Mouse (Mus musculus) A20 (cell line): ENCODE measurements around the gene Ptprr.

Experiments used
- DNase-seq: peaks from one replicate; pipeline ENCODE4 v3.0.0-alpha.2; 2011; ENCODE audit warnings: low read depth, low spot score

Ptprr gene

DNA sequence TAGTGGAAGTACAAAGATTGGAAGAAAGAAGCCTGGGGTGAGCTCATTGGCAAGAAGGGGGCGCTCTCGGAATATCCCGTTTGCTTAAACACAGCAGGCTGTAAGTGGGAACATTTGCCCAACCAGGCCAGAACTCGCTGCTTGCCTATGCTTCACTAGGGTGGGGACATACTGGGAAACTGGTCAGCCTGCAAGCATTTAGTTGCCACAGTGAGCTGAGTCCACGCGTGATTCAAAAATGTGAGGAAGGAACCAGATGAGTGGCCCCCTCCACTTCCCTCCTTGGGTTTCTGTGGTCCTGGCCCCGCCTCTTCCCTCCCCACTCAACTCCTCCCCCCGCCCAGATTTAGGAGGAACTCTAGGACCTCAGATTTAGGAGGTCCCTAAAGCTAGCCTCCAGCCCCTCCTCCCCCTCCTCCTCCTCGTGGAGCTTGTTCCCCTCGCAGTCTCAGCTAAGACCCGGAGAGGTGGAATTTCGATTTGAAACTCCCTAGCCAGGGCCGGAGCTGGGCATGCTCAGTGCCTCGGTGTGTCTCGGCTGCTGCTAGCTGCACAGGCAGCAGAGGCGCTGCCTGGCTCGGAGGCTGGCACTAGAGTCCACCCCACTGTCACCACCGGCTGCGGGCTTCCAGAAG is at the start of gene Ptprr:
TSS of gene Ptprr (plus strand) at position 369 of the 635 bp plus-strand sequence.
- DNase-seq: no peak

GRCm38 (mm10) chr10:115976345-115976744 is 41.7 kb upstream of the Ptprr start:
- no peak for DNase-seq

- no peak for DNase-seq
Observed at GRCm38 (mm10) chr10:115978992-115979391, 39.0 kb upstream of the Ptprr start.

- no peak for DNase-seq
Observed at GRCm38 (mm10) chr10:115980018-115980417, 38.0 kb upstream of the Ptprr start.

DNA sequence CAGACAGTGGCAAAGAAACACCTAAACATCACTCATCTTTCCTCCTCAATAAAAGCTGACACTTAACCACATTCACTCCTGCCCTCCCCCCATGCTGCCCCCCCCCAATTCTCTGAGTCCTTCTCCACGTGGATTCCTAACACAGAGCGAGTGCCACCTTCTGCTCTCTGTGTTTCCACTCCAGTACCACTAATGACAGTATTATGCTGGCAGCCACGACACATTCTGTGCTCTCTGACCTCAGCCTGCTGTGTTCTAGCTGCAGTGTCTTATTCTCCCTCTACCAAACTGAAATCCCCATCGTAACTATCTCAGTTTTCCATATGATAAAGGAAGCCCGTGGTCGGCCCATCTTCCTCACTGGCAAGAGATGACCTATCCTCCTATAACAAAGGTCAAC is 33.7 kb upstream of the Ptprr start:
- DNase-seq: no peak

GRCm38 (mm10) chr10:116001838-116002237 is 16.2 kb upstream of the Ptprr start:
- no peak for DNase-seq

- DNase-seq: no peak
Observed at GRCm38 (mm10) chr10:116006675-116007074, 11.3 kb upstream of the Ptprr start.

- no peak for DNase-seq
Observed at GRCm38 (mm10) chr10:116018480-116018891, 473 bp downstream of the Ptprr start.

DNA sequence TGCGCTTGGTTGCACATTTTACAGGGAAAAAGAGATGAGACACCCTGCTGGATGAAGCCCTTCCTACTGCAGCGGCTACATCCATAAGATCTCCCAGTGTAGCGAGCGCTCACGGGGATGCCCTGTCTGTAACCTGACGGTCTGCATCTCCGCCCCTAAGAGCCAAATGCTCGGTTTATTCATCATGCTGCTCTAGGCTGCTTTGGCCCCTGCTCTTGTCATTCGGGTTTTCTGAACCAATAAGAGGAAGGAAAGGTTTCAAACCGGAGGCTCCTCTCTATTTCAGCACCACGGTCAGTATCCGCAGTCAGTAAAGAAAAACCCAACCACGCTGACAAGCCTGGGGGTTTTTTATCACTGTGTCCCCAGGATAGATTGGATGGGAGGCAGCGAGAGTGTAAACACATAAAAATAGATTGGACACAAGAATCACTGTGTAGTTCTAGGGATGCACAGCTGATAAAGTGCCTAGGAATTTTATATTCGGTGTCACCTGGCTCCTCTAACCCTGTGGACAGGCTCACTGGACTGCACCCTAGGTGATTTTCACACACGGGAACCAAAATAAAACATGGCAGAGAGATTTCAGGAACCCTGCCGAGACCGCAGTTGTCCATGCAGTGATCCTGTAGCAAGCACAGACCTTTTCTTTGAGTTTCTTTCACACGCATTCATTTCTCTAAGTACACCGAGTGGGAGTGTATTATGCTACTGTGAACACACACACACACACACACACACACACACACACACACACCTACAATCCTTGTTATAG is 1.3 kb downstream of the Ptprr start:
- DNase-seq: no peak

DNA sequence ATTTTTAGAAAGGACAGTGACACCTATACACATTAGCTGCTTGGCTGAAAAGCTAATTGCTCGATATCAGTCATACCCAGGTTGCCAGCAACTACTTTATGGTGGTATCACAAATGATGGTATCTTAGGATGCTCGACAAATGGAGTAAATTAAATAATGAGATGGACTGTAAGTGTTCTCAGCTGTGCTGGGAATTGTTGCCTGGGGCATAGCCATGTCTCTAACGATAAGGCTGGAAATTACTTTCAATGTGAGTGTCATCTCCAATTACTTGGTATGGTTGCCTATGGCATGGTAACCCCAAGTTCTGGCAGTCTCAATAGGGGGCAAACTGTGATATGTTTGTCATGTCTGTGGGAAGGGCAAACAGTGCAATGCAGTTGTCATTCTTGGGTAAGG is 3.1 kb downstream of the Ptprr start:
- no peak for DNase-seq

DNA sequence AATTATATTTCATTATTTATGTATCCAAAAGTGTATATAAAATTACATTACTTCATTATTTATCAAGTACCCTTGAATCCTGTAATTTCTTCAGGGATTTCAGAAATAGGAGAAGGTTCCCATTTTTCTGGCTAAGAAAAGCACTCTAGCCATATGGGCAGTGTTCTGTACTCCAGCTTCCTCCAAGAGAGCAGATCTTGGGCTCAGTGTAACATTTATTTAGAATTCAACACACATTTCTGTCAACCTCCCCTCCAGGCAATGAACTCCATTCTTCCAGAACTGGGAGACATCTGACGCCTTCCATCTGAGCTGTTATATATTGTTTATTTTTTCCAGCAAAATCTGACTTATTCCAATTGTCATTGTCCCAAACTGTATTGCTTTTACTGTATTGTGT is 20.1 kb downstream of the Ptprr start:
- no peak for DNase-seq

DNA sequence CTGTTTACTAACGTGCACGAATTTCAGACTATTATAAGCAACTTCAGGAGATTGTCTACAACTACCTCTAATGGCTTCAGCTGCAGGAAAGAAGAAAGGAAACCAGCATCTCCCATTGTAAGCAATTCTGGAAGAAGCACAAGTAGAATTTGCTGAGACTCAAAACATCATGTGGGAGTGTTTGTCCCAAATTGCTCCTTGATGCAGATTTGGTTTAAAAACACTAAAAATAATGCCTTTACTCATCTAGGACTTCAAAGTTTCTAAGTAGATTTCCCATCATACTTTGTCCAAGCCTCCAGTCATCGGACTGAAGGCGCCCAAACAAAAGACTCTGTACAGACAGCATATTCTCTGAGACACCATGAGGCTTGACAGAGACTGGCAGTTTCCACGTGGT is 57.9 kb downstream of the Ptprr start:
- DNase-seq: no peak

DNA sequence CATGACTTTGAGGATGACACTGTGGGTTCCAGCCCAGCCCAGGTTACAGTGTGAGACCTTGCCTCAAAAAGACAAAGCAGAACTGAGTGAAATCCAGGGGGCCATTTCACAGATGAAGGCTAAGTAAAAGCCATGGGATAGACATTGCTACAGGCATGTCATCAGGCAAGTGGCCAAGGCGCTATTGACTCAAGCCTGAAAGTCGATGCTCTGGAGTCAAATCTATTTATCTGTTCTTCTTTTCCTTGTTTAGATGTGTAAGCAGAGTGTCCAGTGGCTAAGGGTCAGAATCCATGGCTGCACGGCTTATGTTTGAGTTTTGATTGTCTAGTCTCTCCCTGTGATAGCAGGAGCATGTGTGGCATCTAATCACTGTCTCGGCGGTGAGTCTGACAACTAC is 60.6 kb downstream of the Ptprr start:
- no peak for DNase-seq

- no peak for DNase-seq
Observed at GRCm38 (mm10) chr10:116079396-116079795, 61.4 kb downstream of the Ptprr start.

GRCm38 (mm10) chr10:116080841-116081240 is 62.8 kb downstream of the Ptprr start:
- no peak for DNase-seq

- DNase-seq: no peak
Observed at GRCm38 (mm10) chr10:116083965-116084364, 66.0 kb downstream of the Ptprr start.

- DNase-seq: no peak
Observed at GRCm38 (mm10) chr10:116096466-116096865, 78.5 kb downstream of the Ptprr start.

GRCm38 (mm10) chr10:116098470-116098869 is 80.5 kb downstream of the Ptprr start:
- DNase-seq: no peak

DNA sequence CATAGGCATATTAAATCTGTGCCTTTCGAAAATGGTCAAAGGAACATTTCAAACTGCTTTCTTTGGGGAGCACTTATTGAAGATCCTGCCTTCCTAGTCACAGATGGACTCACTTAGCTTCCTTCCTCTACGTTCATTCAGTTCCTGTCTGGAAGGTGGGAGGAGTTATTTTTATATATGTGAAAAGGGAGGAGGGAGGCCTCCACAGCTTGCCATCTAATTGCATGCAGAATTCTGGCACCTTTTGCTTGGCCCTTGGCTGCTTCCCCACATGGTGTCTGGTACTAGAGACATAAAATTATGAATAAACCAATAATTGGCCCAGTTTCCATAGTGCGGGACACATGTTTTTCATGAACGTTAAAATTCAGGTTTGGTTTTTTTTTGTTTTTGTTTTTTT is 90.2 kb downstream of the Ptprr start:
- DNase-seq: no peak

- DNase-seq: no peak
Observed at GRCm38 (mm10) chr10:116108730-116109129, 90.7 kb downstream of the Ptprr start.

DNA sequence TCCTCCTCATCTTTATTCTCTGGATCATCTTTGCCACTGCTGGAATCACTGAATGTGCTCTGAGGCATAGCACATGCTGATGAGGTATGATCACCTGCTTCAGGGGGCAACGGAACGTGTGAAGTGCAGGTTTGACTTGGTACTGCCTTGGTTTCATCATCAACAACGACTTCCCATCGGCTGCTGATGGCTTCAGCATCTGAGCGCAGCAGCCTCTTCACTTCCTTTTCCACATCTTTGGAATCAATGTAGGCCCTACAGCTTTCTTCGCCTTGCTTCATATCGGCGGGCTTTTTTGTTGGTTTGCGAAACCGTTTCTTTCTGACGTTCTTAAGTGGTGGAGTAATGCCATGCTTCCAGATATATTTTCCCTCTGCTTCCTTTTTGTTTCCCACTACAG is 94.9 kb downstream of the Ptprr start:
- no peak for DNase-seq

DNA sequence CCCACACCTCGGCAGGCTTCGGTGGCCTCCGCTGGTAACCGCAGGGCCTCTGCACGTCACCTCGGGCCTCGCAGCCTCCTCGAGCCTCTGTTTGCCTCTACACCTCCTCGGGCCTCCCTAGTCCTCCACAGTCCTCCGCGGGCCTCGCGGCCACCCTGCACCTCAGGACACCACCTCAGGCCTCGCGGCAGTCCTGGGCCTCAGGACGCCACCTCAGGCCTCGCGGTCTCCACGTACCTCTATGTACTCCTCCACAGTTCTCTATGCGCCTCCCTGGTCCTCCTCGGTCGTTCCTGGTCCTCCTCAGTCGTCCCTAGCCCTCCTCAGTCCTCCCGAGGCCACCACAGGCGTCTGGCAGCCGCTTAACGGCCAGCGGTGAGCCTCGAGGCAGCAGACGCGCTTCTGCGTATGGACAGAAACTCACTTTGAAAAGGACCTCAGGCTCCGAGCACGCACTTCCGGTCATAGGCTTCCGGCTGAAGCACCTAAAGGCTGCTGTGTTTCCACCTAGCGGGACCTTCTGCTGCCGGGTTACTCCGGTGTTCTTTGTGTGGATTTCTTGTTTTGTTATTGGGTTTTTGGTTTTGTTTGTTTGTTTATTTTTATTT is 96.0 kb downstream of the Ptprr start, which contains the start of gene 4933416C03Rik:
TSS of gene 4933416C03Rik (minus strand) at position 51 of the 608 bp plus-strand sequence.
- DNase-seq: no peak
